Mouse (Mus musculus): Measurements from ENCODE around the gene Vegfc.

Gene Vegfc

DNA sequence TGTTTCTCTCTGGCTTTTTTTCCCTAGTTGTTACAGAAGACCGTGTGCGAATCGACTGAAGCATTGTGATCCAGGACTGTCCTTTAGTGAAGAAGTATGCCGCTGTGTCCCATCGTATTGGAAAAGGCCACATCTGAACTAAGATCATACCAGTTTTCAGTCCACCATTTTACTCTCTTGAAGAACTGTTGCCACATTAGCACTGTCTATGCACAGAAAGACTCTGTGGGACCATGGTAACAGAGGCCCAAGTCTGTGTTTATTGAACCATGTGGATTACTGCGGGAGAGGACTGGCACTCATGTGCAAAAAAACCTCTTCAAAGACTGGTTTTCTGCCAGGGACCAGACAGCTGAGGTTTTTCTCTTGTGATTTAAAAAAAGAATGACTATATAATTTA is 108.5 kb downstream of the Vegfc start:
- peak in 1 of 2 experiments; percentile 40 for DNase-seq (ENCODE audit: low spot score in 2 of 2)

GRCm38 (mm10) chr8:54216250-54216649 is 138.8 kb downstream of the Vegfc start:
- no peak for DNase-seq (ENCODE audit: low spot score in 2 of 2)

- DNase-seq (ENCODE audit: low spot score in 2 of 2) = peak in 1 of 2 experiments; percentile 28
Measured at GRCm38 (mm10) chr8:54228801-54229204, 151.4 kb downstream of the Vegfc start.

DNA sequence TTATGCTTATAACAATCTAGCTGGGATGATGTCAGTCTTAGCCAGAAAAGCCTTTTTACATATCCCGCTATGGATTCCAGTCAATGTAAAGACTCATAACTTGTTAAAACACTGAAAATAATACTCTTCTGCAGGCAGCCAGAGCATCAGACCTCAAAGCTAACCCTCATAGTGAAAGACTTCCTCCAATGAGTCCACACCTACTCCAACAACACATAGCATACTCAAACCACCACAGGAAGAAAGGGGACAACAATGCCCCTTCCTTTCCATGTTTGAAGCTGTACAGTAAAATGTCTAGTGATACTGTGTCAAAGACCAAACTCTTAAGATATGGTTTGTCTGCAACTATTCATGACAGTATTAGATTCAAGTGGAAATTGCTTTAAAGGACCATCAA is 153.2 kb downstream of the Vegfc start:
- DNase-seq (ENCODE audit: low spot score in 2 of 2) = no peak

DNA sequence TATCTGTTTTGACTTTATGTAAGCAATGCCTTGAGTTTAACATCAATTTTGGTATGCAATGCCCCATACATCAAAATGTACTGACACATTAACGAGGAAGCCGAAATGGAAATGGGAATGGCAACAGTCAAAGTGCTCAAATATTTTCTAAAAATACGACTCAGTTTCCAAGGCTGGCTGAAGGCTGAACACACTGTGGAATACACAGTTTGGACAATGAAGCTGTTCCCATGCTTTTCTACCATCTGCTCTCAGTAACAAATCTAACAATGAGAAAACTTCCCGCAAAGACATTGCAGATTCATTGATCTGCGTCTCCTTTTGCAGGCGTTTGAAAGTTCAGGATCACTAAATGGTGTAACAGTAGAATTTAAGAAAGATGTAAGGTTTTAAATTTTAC is 155.9 kb downstream of the Vegfc start:
- DNase-seq (ENCODE audit: low spot score in 2 of 2) = no peak

Measured in right cerebral cortex, postnatal 10 days (tissue).